Mouse (Mus musculus) thymus, adult 2 months (tissue): ENCODE measurements at regions not wholly inside any gene's neighbourhood (a gene's known extent, or its start where the extent isn't known, plus 50 kb on each side); places are given as distances from the start of the nearest gene placed in this dataset.

Source experiments
- CTCF ChIP-seq: fragments of 200-500 bp; IDR thresholded peaks from 2 replicates; pipeline ENCODE4 v1.5.1; 2012; ENCODE audit warnings: mild to moderate bottlenecking, control low read depth, low read length, moderate library complexity, borderline replicate concordance; ENCODE audit not compliant: control insufficient read depth, poor library complexity, insufficient read depth; ENCODE audit errors: extremely low read depth
- POLR2A ChIP-seq: fragments of 200-500 bp; IDR thresholded peaks from 2 replicates; pipeline ENCODE4 v1.6.1; 2012; ENCODE audit warnings: mild to moderate bottlenecking, low read length, control low read depth, moderate library complexity; ENCODE audit not compliant: control insufficient read depth, poor library complexity, insufficient read depth; ENCODE audit errors: extremely low read depth

GRCm38 (mm10) chr1:61298779-61299178, 321.1 kb downstream of the Icos start:
- no peak for TF ChIP-seq CTCF
- no peak for TF ChIP-seq POLR2A
